Mouse (Mus musculus) cerebellum, adult 11-12 months (tissue): Measurements from ENCODE around the gene Fmr1.
"Not testable (repeated sequence)": the region's sequence is repeated elsewhere in the genome, so short reads cannot be mapped to it uniquely, and the experiment has no call there.

Experiments
- DNase-seq: peaks from one replicate; pipeline ENCODE4 v3.0.0; 2022

Gene Fmr1

DNA sequence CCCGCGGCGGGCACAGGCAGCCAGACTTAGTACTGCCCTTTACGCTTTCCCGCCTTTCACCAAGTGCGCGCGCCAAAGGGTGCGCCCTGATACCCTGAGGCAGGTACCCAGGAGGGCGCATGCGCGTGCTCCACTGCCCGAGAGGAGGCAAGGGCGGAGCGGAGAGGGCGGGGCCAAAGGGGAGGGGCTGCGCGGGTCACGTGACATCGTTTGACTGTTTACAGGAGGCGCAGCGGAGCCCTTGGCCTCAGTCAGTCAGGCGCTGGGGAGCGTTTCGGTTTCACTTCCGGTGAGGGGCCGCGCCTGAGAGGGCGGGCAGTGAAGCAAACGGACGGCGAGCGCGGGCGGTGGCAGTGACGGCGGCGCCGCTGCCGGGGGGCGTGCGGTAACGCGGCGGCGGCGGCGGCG, at the start of gene Fmr1:
Fmr1 (plus strand) TSS at position 209 of the 408 bp plus-strand sequence.
- peak; percentile 97 for DNase-seq

DNA sequence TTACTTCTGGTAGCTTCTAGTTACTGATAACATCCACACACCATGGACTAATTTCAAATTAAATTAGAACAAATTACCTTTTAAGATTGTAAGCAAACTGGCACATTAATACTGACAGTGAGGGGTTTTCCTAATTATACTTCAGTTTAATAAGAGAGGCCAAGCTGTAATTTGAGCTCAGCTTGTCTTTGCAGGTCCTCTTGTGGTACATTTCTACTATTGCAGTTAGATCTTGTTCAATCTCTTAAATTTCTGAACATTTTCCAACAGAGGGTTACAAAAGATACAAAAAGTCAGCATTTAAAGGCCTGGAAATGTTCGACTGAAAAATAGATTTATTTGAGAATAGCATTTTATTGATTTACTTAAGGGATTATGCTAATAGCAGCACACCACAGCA, 36.7 kb upstream of the Fmr1 start:
- no peak for DNase-seq

GRCm38 (mm10) chrX:68645154-68645919, 33.0 kb upstream of the Fmr1 start:
- no peak for DNase-seq

- peak; percentile 16 for DNase-seq
Observed at GRCm38 (mm10) chrX:68677508-68677907, 833 bp upstream of the Fmr1 start.

DNA sequence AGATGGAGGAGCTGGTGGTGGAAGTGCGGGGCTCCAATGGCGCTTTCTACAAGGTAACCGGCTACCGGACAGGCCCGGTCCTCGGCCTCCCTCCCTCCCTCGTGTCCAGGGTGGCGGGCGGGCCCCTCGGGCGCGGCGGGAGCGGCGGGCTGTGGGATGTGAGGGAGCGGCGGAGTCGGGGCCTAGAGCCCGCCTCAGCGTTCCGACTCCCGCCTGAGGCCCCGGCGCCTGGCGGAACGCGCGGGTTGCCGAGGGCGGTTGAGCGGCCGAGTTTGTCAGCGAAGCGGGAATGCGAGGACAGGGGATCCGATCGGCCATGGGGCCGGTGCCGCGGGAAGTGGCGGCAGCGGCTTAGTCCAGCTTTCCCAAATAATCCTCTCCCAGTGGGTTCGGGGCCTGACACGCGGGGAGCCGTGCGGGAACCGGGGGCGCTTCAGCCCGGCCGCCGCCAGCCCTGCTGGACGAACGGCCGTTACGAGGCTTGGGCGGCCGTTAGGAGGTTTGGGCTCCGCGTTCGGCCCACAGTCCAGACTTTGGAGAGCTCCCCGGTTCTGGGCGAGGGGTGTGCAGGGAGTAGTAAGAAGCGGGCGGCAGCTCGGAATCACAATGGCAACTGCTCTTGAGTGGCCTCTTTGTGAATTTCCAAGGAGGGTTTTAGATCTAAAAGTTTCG, 610 bp downstream of the Fmr1 start:
- no peak for DNase-seq

- no peak for DNase-seq
Observed at GRCm38 (mm10) chrX:68684706-68685105, 6.4 kb downstream of the Fmr1 start.

DNA sequence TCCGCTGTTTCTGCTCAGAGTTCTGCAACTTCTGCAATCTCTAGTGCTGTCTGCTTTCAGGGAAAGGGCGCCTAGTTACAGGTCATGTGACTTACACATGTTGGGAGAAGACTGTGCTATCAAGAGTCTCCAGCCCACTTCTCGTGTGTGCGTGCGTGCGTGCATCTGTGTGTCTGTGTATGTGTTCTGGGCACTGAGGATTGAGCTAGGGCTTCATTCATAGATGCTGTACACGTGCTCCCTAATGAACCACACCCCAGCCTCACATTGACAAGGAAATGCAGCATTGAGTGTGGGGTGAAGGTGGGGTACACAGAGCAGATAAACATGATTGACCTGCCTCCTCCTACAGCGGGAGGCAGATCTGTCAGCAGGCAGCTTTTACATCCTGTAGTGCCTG, 13.6 kb downstream of the Fmr1 start:
- not testable (repeated sequence) for DNase-seq

GRCm38 (mm10) chrX:68736902-68737301, 58.6 kb downstream of the Fmr1 start:
- DNase-seq = no peak

- DNase-seq = no peak
Observed at GRCm38 (mm10) chrX:68740088-68740487, 61.7 kb downstream of the Fmr1 start.

DNA sequence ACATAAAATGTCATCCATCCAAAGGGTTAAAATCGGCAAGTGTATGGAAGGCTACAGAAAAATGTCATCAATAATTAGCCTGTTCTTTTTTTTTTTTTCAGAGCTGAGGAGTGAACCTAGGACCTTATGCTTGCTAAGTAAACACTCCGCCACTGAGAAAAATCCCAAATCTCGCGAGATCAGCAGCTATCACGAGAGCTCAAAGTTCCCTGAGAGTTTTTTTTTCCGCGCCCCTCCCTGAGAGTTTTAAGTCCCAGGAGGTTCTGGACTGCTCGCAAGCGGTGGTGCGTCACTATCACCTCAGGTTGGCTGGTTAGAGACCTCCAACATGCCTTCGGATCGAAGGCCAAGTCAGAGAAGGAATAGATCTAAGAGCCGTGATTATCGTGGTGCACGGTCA, 83.3 kb downstream of the Fmr1 start, which contains the start of gene Fmr1nb:
Fmr1nb (plus strand) TSS at position 234 of the 400 bp plus-strand sequence.
- no peak for DNase-seq
